Mouse (Mus musculus) thymus, adult 2 months (tissue): ENCODE measurements around the gene Zfp189.

Experiments
- CTCF ChIP-seq: fragments of 200-500 bp; IDR thresholded peaks from 2 replicates; pipeline ENCODE4 v1.5.1; 2012; ENCODE audit warnings: mild to moderate bottlenecking, control low read depth, low read length, moderate library complexity, borderline replicate concordance; ENCODE audit not compliant: control insufficient read depth, poor library complexity, insufficient read depth; ENCODE audit errors: extremely low read depth
- POLR2A ChIP-seq: fragments of 200-500 bp; IDR thresholded peaks from 2 replicates; pipeline ENCODE4 v1.6.1; 2012; ENCODE audit warnings: mild to moderate bottlenecking, low read length, control low read depth, moderate library complexity; ENCODE audit not compliant: control insufficient read depth, poor library complexity, insufficient read depth; ENCODE audit errors: extremely low read depth

- TF ChIP-seq CTCF (no peak), POLR2A (no peak)
Observed at GRCm38 (mm10) chr4:49536671-49537070, 15.7 kb downstream of the Zfp189 start.
